Mouse (Mus musculus) thymus, adult 2 months (tissue): ENCODE measurements at regions not wholly inside any gene's neighbourhood (a gene's known extent, or its start where the extent isn't known, plus 50 kb on each side); places are given as distances from the start of the nearest gene placed in this dataset.

ENCODE experiments used
- CTCF ChIP-seq: fragments of 200-500 bp; IDR thresholded peaks from 2 replicates; pipeline ENCODE4 v1.5.1; 2012; ENCODE audit warnings: mild to moderate bottlenecking, control low read depth, low read length, moderate library complexity, borderline replicate concordance; ENCODE audit not compliant: control insufficient read depth, poor library complexity, insufficient read depth; ENCODE audit errors: extremely low read depth
- POLR2A ChIP-seq: fragments of 200-500 bp; IDR thresholded peaks from 2 replicates; pipeline ENCODE4 v1.6.1; 2012; ENCODE audit warnings: mild to moderate bottlenecking, low read length, control low read depth, moderate library complexity; ENCODE audit not compliant: control insufficient read depth, poor library complexity, insufficient read depth; ENCODE audit errors: extremely low read depth

DNA sequence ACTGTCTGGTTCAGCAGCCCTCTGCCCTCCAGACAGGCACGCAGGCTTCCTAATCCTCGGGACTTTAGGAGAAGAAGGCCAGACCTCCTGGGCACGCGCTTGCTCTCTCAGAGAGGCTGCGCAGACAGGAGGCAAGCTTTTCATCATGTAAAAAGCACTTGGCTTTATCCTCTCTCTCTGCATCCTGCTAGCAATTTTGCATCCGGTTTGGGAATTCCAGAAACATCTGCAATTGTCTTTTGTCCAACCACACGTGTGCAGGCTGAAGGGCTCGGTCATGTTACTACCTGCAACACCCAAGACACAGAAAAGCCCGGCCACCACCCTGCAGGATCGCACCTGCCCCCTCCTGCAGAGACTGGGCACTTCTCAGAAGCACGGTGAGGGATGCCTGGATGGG is 323.3 kb downstream of the Sox9 start:
- TF ChIP-seq POLR2A: no peak
- no peak for TF ChIP-seq CTCF
